Mouse (Mus musculus) olfactory bulb, adult 2 months (tissue): ENCODE data around the gene Tmem91.

Source experiments
- CTCF ChIP-seq: fragments of 200-500 bp; IDR thresholded peaks from 2 replicates; pipeline ENCODE4 v1.5.1; 2012; ENCODE audit warnings: low read depth, mild to moderate bottlenecking, low read length, moderate library complexity; ENCODE audit not compliant: insufficient read depth
- POLR2A ChIP-seq: fragments of 200-500 bp; IDR thresholded peaks from 2 replicates; pipeline ENCODE4 v1.6.1; 2012; ENCODE audit warnings: mild to moderate bottlenecking, low read depth, low read length, moderate library complexity; ENCODE audit not compliant: insufficient read depth

DNA sequence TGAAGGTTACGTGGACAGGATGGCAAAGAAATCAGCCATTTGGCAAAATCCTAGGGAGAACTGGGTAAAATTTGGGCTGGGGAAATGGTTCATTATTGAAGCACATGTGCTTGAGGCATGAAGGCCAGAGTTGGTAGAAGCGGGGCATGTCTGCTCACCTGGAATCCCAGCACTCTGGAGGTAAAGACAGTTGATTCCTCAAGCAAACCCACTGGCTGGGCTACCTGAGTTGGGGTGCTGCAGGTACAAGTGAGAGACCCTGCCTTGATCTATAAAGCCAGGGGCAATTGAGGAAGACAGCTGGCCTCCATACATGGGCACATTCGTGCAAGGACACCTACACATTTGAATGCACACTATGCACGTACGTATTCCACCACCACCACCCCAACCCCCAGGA is 54.9 kb downstream of the Tmem91 start:
- TF ChIP-seq CTCF (no peak), POLR2A (no peak)
